Mouse (Mus musculus) myocyte (in vitro differentiated cells): Measurements from ENCODE around the gene Nub1. TPM values are rescaled to one million over a fixed set of nuclear protein-coding genes. Genes with fewer than 3 reads are reported as not detected.

Source experiments
- H3K27me3 ChIP-seq: one replicate; pipeline ENCODE4 v1.6.1; 2011; ENCODE audit not compliant: control insufficient read depth, insufficient read depth, insufficient read length
- H3K36me3 ChIP-seq: one replicate; pipeline ENCODE4 v1.6.1; 2011; ENCODE audit not compliant: control insufficient read depth, insufficient read depth
- H3K4me2 ChIP-seq: one replicate; pipeline ENCODE4 v1.6.1; 2011; ENCODE audit warnings: low read depth, control low read depth
- H3K4me3 ChIP-seq: one replicate; pipeline ENCODE4 v1.5.1; 2011; ENCODE audit warnings: mild to moderate bottlenecking, control low read depth, moderate library complexity
- H3K79me2 ChIP-seq: one replicate; pipeline ENCODE4 v1.6.1; 2011; ENCODE audit not compliant: control insufficient read depth, insufficient read depth
- H3ac ChIP-seq: one replicate; pipeline ENCODE4 v1.6.1; 2011; ENCODE audit not compliant: control insufficient read depth, insufficient read length
- CEBPB ChIP-seq: IDR thresholded peaks from 2 replicates; pipeline ENCODE4 v1.6.1; 2011; ENCODE audit warnings: mild to moderate bottlenecking, moderate library complexity; ENCODE audit not compliant: poor library complexity, insufficient read depth, severe bottlenecking
- E2F4 ChIP-seq: IDR thresholded peaks from one replicate; pipeline ENCODE4 v1.6.1; 2011; ENCODE audit warnings: mild to moderate bottlenecking, control low read depth, moderate library complexity; ENCODE audit not compliant: insufficient read depth
- MAX ChIP-seq: IDR thresholded peaks from one replicate; pipeline ENCODE4 v1.6.1; 2011; ENCODE audit warnings: low read depth, mild to moderate bottlenecking, control low read depth
- MYOD1 ChIP-seq, 3 experiments: IDR thresholded peaks; one replicate each; pipeline ENCODE4 v1.6.1; 2011; ENCODE audit warnings: control low read depth in 2 of 3, low read depth in 2 of 3, mild to moderate bottlenecking in 2 of 3, moderate library complexity in 1 of 3; ENCODE audit not compliant: insufficient read length in 2 of 3, control insufficient read depth in 1 of 3
- MYOG ChIP-seq, 3 experiments: IDR thresholded peaks; one replicate each; pipeline ENCODE4 v1.6.1; 2011; ENCODE audit warnings: control low read depth in 2 of 3, low read depth in 2 of 3, mild to moderate bottlenecking in 2 of 3; ENCODE audit not compliant: insufficient read length in 2 of 3, control insufficient read depth in 1 of 3, insufficient read depth in 1 of 3
- POLR2A ChIP-seq: IDR thresholded peaks from one replicate; pipeline ENCODE4 v1.6.1; 2011; ENCODE audit warnings: low read depth, mild to moderate bottlenecking, control low read depth, moderate library complexity; ENCODE audit not compliant: insufficient read length
- POLR2AphosphoS2 ChIP-seq: IDR thresholded peaks from one replicate; pipeline ENCODE4 v1.6.1; 2011; ENCODE audit warnings: low read depth, control low read depth; ENCODE audit not compliant: insufficient read length
- REST ChIP-seq: IDR thresholded peaks from one replicate; pipeline ENCODE4 v1.6.1; 2011; ENCODE audit warnings: mild to moderate bottlenecking, control low read depth, moderate library complexity; ENCODE audit not compliant: insufficient read depth, insufficient read length
- SRF ChIP-seq: IDR thresholded peaks from one replicate; pipeline ENCODE4 v1.6.1; 2011; ENCODE audit warnings: low read depth; ENCODE audit not compliant: control insufficient read depth, insufficient read length
- TCF12 ChIP-seq: IDR thresholded peaks from one replicate; pipeline ENCODE4 v1.6.1; 2011; ENCODE audit warnings: mild to moderate bottlenecking, control low read depth; ENCODE audit not compliant: poor library complexity, insufficient read depth, severe bottlenecking
- TCF3 ChIP-seq: IDR thresholded peaks from one replicate; pipeline ENCODE4 v1.6.1; 2011; ENCODE audit warnings: low read depth, control low read depth; ENCODE audit not compliant: insufficient read length
- USF1 ChIP-seq: IDR thresholded peaks from one replicate; pipeline ENCODE4 v1.6.1; 2011; ENCODE audit warnings: low read depth, mild to moderate bottlenecking, control low read depth, moderate library complexity
- polyA plus RNA-seq: library from polyadenylated mRNA; unstranded; fragments of >200 nt; fragmentation: generic; extraction: Trizol; gene quantifications from one replicate; pipeline ENCODE4 v1.2.1, GENCODE M21; 2012; ENCODE audit warnings: missing spikeins

Gene Nub1
- polyA plus RNA-seq, 1 experiment: 28.5 TPM

DNA sequence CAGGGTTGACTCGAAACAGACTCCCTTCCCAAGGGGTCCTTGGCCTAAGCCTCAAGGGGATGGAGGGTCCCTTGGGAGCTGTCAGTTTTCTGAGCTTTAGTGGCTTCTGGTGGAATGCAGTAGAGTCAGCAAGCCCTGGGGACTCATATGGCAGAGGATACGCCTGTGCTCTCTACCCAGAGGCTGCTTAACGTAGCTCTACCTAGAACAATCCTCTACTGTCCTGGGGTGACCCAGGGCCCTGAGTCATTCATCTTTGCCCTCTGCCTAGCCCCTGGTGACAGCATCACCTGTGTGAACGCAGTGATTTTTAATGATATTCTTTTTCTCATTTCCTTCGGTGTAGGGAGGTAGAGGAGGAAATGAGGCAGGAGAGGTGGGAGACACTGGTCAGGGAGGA lies 64.4 kb downstream of the Nub1 start:
- H3K79me2 ChIP-seq: no peaks in the 10 kb centered on the region
- TF ChIP-seq POLR2A (no peak), REST (no peak), SRF (no peak), USF1 (no peak), TCF3 (no peak)
- H3K4me2 ChIP-seq: no peak overlapping the region
- H3K27me3 ChIP-seq: no peaks in the 10 kb centered on the region
- no peaks in the 10 kb centered on the region for H3K36me3 ChIP-seq
- no peak overlapping the region for H3ac ChIP-seq
- peak overlapping the region; percentile 20 for H3K4me3 ChIP-seq

DNA sequence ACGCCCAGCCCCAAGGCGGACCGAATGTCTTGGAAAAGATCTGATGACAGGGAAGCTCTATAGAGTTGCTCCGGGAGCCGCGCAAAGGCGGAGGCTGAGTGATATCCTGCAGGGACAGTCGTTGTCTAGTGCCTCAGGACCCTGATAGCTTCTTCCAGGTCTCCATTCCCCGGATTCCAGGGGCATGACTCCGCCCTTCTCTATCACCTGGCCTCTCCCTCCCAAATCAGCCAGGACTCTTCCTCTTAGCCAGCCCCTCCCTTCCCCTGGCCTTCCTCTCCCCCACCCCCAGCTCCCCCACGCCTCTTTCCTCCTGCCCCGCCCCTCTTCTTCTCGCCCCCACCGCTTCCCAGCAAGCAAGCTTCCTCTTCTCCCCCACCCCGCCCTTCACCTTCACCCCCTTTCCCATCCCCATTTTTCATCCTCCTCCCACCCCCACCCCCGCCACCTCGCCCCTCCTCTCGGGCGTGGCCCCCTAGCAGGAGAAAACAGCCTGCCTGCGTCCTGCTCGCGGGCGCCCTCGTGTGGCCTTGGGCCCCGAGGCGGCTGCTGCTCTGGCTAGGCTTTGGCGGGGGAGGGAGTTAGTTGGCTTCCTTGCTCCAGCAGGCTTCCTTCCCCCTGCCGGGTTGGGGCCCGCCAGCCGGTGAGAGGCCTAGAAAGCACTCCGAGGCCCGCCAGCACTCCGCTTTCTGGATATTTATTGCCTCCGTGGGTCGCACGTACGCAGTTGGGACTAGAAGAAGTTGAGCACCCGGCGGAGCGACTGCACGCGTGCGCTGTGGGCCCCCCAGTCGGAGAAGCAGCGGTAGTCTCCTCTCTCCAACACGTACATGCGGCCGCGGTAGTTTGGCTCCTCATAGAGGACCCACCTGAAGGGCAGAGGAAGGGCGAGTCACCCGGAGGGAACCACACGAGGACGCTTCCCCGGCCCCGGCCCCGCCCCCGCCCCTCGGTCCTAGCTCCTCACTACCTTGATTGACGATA lies 65.3 kb downstream of the Nub1 start:
- no peaks in the 10 kb centered on the region for H3K27me3 ChIP-seq
- peak overlapping the region; percentile 90 for H3K4me2 ChIP-seq
- H3K4me3 ChIP-seq: peak overlapping the region; percentile 20
- H3ac ChIP-seq: no peak overlapping the region
- H3K36me3 ChIP-seq: no peaks in the 10 kb centered on the region
- H3K79me2 ChIP-seq: no peaks in the 10 kb centered on the region
- TF ChIP-seq REST (no peak), MAX (no peak), POLR2AphosphoS2 (no peak), TCF12 (no peak), SRF (no peak), USF1 (no peak), CEBPB (no peak), TCF3 (no peak), E2F4 (no peak), MYOD1 (IDR thresholded peaks at IDR 0.05; ENCODE audit: control insufficient read depth in 1 of 3, insufficient read length in 2 of 3, low read depth in 2 of 3) (peak in 1 of 3 experiments; percentile 8), POLR2A (no peak), MYOG (IDR thresholded peaks at IDR 0.05; ENCODE audit: control insufficient read depth in 1 of 3, insufficient read depth in 1 of 3, insufficient read length in 2 of 3, low read depth in 2 of 3) (peak in 1 of 3 experiments; percentile 46)

DNA sequence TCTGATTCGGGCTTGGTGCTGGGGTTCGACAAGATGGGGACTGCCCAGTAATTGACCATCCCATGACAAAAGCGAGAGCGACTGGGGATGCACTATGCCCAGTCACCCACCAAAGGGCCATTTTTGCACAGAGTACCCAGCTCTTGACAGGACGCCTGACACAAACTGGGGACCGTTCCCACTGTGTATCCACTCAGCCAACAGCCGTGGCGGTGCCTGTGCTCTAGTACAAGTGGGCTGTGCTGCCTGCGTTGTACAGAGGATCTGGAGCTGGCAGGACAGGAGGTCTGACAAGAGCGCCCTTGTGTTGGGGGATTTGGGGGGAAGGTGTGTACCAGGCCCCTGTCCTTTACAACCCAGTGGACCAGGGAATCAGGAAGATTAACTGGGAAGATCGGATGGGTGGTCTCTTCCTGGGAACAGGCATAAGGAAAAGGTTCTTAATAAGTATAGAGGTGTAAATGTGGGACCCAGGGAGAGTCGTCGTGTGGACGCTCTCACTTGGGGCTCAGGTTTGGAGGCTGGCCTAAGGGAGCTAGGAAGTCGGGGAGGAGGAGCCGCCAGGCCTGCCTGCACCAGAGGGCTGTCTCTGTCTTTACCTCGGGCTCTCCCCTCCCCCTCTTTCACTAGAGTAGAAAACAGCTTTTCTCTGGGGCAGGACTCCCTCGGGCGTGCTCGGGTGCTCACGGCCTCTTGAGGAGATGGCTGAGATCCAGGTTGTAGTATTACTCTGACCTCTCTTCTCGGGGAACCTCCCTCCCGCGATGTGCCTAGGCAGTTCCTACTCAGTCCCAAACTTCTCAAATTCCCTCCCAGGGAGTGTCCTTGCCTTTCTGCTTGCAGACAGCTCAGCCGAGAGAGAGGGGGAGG lies 66.2 kb downstream of the Nub1 start:
- TF ChIP-seq POLR2AphosphoS2 (no peak), MYOD1 (IDR thresholded peaks at IDR 0.05; ENCODE audit: control insufficient read depth in 1 of 3, insufficient read length in 2 of 3, low read depth in 2 of 3) (no peak), CEBPB (no peak), MYOG (IDR thresholded peaks at IDR 0.05; ENCODE audit: control insufficient read depth in 1 of 3, insufficient read depth in 1 of 3, insufficient read length in 2 of 3, low read depth in 2 of 3) (no peak), REST (no peak), MAX (no peak), POLR2A (no peak), TCF12 (no peak), SRF (no peak), E2F4 (no peak), USF1 (no peak), TCF3 (no peak)
- no peaks in the 10 kb centered on the region for H3K36me3 ChIP-seq
- no peaks in the 10 kb centered on the region for H3K27me3 ChIP-seq
- no peak overlapping the region for H3ac ChIP-seq
- H3K79me2 ChIP-seq: no peaks in the 10 kb centered on the region
- peak overlapping the region; percentile 90 for H3K4me2 ChIP-seq
- peak overlapping the region; percentile 20 for H3K4me3 ChIP-seq

DNA sequence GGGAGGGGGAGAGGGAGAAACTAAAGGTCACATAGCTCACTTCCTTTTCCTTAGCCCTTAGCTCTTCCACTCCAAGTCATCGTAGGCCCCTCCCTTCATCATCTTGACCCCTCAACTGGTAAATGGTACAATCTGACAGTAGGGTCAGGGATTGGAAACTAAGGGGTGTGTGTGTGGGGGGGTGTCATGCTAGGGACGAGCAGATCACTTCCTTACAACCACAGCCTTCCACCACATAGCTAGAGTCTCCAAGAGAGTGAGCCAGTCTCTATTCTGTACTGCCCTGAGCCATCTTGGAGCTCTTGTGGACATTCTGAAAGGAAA lies 66.8 kb downstream of the Nub1 start:
- peak overlapping the region; percentile 90 for H3K4me2 ChIP-seq
- H3K27me3 ChIP-seq: no peaks in the 10 kb centered on the region
- no peak overlapping the region for H3ac ChIP-seq
- TF ChIP-seq MYOG (IDR thresholded peaks at IDR 0.05; ENCODE audit: control insufficient read depth in 1 of 3, insufficient read depth in 1 of 3, insufficient read length in 2 of 3, low read depth in 2 of 3): no peak
- no peak for TF ChIP-seq TCF12
- no peak for TF ChIP-seq E2F4
- TF ChIP-seq SRF: no peak
- TF ChIP-seq POLR2A: no peak
- TF ChIP-seq CEBPB: no peak
- TF ChIP-seq TCF3: no peak
- TF ChIP-seq MYOD1 (IDR thresholded peaks at IDR 0.05; ENCODE audit: control insufficient read depth in 1 of 3, insufficient read length in 2 of 3, low read depth in 2 of 3): no peak
- TF ChIP-seq MAX: no peak
- no peak for TF ChIP-seq REST
- TF ChIP-seq USF1: no peak
- no peak for TF ChIP-seq POLR2AphosphoS2
- no peaks in the 10 kb centered on the region for H3K79me2 ChIP-seq
- no peaks in the 10 kb centered on the region for H3K36me3 ChIP-seq
- peak overlapping the region; percentile 20 for H3K4me3 ChIP-seq
